Mouse (Mus musculus) embryonic facial prominence, embryonic 13.5 days (tissue): ENCODE data around the gene 1700021F05Rik. TPM values are rescaled to one million over a fixed set of nuclear protein-coding genes. Genes with fewer than 3 reads are reported as not detected.

Source experiments
- ATAC-seq: fragments of 200-750 bp; cut with Nextera tagmentation; 2 replicates; pipeline ENCODE4 v1.8.0; 2017; ENCODE audit warnings: low read depth; ENCODE audit not compliant: insufficient number of reproducible peaks, insufficient read depth, low FRiP score, low TSS enrichment
- H3K27ac ChIP-seq: fragments of 300-500 bp; sonication (generic); 2 replicates; pipeline ENCODE4 v1.5.1; 2015; ENCODE audit warnings: moderate library complexity, mild to moderate bottlenecking, inconsistent platforms
- H3K27me3 ChIP-seq: fragments of 300-500 bp; sonication (generic); 2 replicates; pipeline ENCODE4 v1.6.1; 2015; ENCODE audit warnings: mild to moderate bottlenecking, inconsistent platforms
- H3K36me3 ChIP-seq: fragments of 300-500 bp; sonication (generic); 2 replicates; pipeline ENCODE4 v1.6.1; 2015; ENCODE audit warnings: mild to moderate bottlenecking, inconsistent platforms
- H3K4me1 ChIP-seq: fragments of 300-500 bp; sonication (generic); 2 replicates; pipeline ENCODE4 v1.6.1; 2015; ENCODE audit warnings: inconsistent platforms
- H3K4me2 ChIP-seq: fragments of 300-500 bp; sonication (generic); 2 replicates; pipeline ENCODE4 v1.6.1; 2015; ENCODE audit warnings: moderate library complexity, mild to moderate bottlenecking, inconsistent platforms
- H3K4me3 ChIP-seq: fragments of 300-500 bp; sonication (generic); 2 replicates; pipeline ENCODE4 v1.5.1; 2015; ENCODE audit warnings: mild to moderate bottlenecking, inconsistent platforms
- H3K9ac ChIP-seq: fragments of 300-500 bp; sonication (generic); 2 replicates; pipeline ENCODE4 v1.6.1; 2015; ENCODE audit warnings: mild to moderate bottlenecking, inconsistent platforms
- H3K9me3 ChIP-seq: fragments of 300-500 bp; sonication (generic); 2 replicates; pipeline ENCODE4 v1.6.1; 2016; ENCODE audit warnings: inconsistent platforms
- WGBS: fragments of 180-500 bp; shearing (Covaris S2); methylation state at CpG from one replicate; pipeline ENCODE4 v1.1.7; 2015; ENCODE audit warnings: mixed read lengths; 5-methylcytosine and 5-hydroxymethylcytosine counted together
- polyA plus RNA-seq: library from polyadenylated mRNA; unstranded; fragments of >200 nt; fragmentation: Nextera tagmentation; extraction: Ambion mirVana; gene quantifications from 2 replicates; pipeline ENCODE4 v1.2.1, GENCODE M21; 2015

Gene 1700021F05Rik
- polyA plus RNA-seq, 1 experiment from 2014 or later: 66.0 TPM

DNA sequence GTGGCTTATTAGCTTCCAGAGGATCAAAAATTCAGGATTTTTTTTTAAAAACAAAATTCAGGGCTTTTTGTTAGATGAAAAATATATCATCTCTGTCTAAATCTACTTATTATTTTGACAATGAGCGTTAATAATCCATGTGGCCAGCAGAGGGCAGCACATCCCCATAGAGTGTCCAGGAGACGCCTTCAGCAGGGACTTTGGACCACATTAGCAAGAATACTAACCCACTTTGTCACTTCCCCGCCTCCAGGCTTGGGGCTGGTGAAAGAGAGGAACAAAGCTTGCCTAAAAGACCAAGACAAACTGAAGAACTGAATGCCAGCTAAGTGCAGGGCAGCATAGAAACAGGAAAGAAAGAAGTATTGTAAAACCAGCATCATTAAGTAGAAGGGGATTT, 34.2 kb upstream of the 1700021F05Rik start:
- H3K36me3 ChIP-seq: no peaks in the 10 kb centered on the region
- no peak overlapping the region for H3K4me3 ChIP-seq
- ATAC-seq: no peak
- no peak overlapping the region for H3K9ac ChIP-seq
- peaks cover 8% of the 10 kb centered on the region; the same call in 1 of the 2 replicates for H3K27me3 ChIP-seq
- no peak overlapping the region for H3K4me2 ChIP-seq
- H3K27ac ChIP-seq: no peak overlapping the region
- H3K9me3 ChIP-seq: peaks cover 7% of the 10 kb centered on the region; the same call in 1 of the 2 replicates
- under 1% methylated on average over 3 of the region's 3 CpGs for WGBS
- peaks cover 5% of the 10 kb centered on the region; the same call in 1 of the 2 replicates for H3K4me1 ChIP-seq

- H3K4me3 ChIP-seq: no peak overlapping the region
- peaks cover 5% of the 10 kb centered on the region; the same call in 1 of the 2 replicates for H3K4me1 ChIP-seq
- 77% methylated on average over 2 of the region's 2 CpGs for WGBS
- H3K27me3 ChIP-seq: peaks cover 8% of the 10 kb centered on the region; the same call in 1 of the 2 replicates
- ATAC-seq: no peak
- no peak overlapping the region for H3K4me2 ChIP-seq
- H3K27ac ChIP-seq: no peak overlapping the region
- H3K36me3 ChIP-seq: no peaks in the 10 kb centered on the region
- no peak overlapping the region for H3K9ac ChIP-seq
- peaks cover 7% of the 10 kb centered on the region; the same call in 1 of the 2 replicates for H3K9me3 ChIP-seq
Observed at GRCm38 (mm10) chr10:43574352-43574751, 33.6 kb upstream of the 1700021F05Rik start.

- no peaks in the 10 kb centered on the region for H3K36me3 ChIP-seq
- no peaks in the 10 kb centered on the region for H3K4me1 ChIP-seq
- no peaks in the 10 kb centered on the region for H3K9me3 ChIP-seq
- H3K27me3 ChIP-seq: no peaks in the 10 kb centered on the region
- no peak overlapping the region for H3K27ac ChIP-seq
- H3K4me3 ChIP-seq: no peak overlapping the region
- 90% methylated on average over 2 of the region's 2 CpGs for WGBS
- H3K9ac ChIP-seq: no peak overlapping the region
- ATAC-seq: no peak
- H3K4me2 ChIP-seq: no peak overlapping the region
Observed at GRCm38 (mm10) chr10:43561311-43561710, 20.5 kb upstream of the 1700021F05Rik start.

DNA sequence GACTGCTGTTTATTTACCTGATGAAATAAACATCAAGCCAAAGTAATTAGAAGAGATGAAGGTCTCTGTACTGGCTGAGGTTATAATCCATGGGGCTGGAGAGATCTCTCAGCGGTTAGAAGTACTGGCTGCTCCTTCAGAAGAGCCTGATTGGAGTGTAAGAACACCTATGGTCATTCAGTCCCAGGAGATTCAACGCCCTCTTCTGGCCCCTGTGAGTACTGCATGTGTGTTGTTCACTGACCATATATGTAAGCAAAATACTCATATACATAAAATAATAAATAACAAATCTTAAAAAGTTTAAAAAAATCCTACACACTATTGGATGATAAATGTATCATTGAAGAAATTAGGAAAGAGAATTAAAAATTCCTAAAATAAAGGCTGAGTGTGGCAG, 20.0 kb upstream of the 1700021F05Rik start:
- ATAC-seq: no peak
- no peaks in the 10 kb centered on the region for H3K36me3 ChIP-seq
- H3K4me3 ChIP-seq: no peak overlapping the region
- H3K4me2 ChIP-seq: no peak overlapping the region
- 37% methylated on average over 2 of the region's 2 CpGs for WGBS
- H3K4me1 ChIP-seq: no peaks in the 10 kb centered on the region
- H3K27ac ChIP-seq: no peak overlapping the region
- no peaks in the 10 kb centered on the region for H3K9me3 ChIP-seq
- no peak overlapping the region for H3K9ac ChIP-seq
- no peaks in the 10 kb centered on the region for H3K27me3 ChIP-seq

GRCm38 (mm10) chr10:43559313-43559712, 18.5 kb upstream of the 1700021F05Rik start:
- Histone ChIP-seq H3K27me3 (no peaks in the 10 kb centered on the region), H3K36me3 (no peaks in the 10 kb centered on the region), H3K4me2 (no peak overlapping the region), H3K4me1 (no peaks in the 10 kb centered on the region), H3K9ac (no peak overlapping the region), H3K27ac (no peak overlapping the region), H3K4me3 (no peak overlapping the region), H3K9me3 (no peaks in the 10 kb centered on the region)
- 77% methylated on average over 11 of the region's 11 CpGs for WGBS
- ATAC-seq: no peak

- Histone ChIP-seq H3K27ac (no peak overlapping the region), H3K9me3 (0 out of 2 replicates have a peak, but pooled peaks cover 5% of the 10 kb centered on the region), H3K4me3 (no peak overlapping the region), H3K36me3 (no peaks in the 10 kb centered on the region), H3K9ac (no peak overlapping the region), H3K4me1 (no peaks in the 10 kb centered on the region), H3K27me3 (no peaks in the 10 kb centered on the region), H3K4me2 (no peak overlapping the region)
- 88% methylated on average over 5 of the region's 5 CpGs for WGBS
- ATAC-seq: no peak
Observed at GRCm38 (mm10) chr10:43557630-43558165, 16.9 kb upstream of the 1700021F05Rik start.

- no peaks in the 10 kb centered on the region for H3K4me1 ChIP-seq
- H3K9me3 ChIP-seq: 0 out of 2 replicates have a peak, but pooled peaks cover 5% of the 10 kb centered on the region
- H3K27me3 ChIP-seq: no peaks in the 10 kb centered on the region
- H3K36me3 ChIP-seq: no peaks in the 10 kb centered on the region
- H3K4me2 ChIP-seq: no peak overlapping the region
- H3K9ac ChIP-seq: no peak overlapping the region
- H3K4me3 ChIP-seq: no peak overlapping the region
- no peak for ATAC-seq
- WGBS: 19% methylated on average over 3 of the region's 3 CpGs
- no peak overlapping the region for H3K27ac ChIP-seq
Observed at GRCm38 (mm10) chr10:43551388-43551787, 10.6 kb upstream of the 1700021F05Rik start.

DNA sequence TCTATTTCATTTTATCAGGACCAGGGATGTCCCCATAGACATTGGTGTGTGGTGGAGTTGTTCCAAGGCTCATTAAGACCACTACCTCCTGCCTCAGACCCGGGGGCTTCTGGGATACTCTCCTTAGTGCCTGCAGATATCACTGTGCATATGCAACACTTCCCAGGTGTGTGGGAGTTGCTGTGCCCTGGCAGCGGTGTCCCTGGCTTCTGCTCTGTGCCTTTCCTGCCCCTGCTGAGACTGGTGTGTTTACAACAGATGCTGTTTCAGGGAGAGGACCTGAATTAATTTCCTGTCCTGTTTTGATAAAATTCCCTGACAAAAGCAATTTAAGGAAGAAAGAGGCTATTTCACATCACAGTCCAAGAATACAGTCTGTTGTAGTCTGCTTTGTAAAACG, 10.1 kb upstream of the 1700021F05Rik start:
- no peak for ATAC-seq
- 28% methylated on average over 3 of the region's 3 CpGs for WGBS
- 0 out of 2 replicates have a peak, but pooled peaks cover 5% of the 10 kb centered on the region for H3K9me3 ChIP-seq

GRCm38 (mm10) chr10:43549411-43549810, 8.6 kb upstream of the 1700021F05Rik start:
- Histone ChIP-seq H3K27me3 (no peaks in the 10 kb centered on the region), H3K9ac (no peak overlapping the region), H3K27ac (no peak overlapping the region), H3K4me1 (no peaks in the 10 kb centered on the region), H3K36me3 (no peaks in the 10 kb centered on the region), H3K9me3 (0 out of 2 replicates have a peak, but pooled peaks cover 5% of the 10 kb centered on the region), H3K4me3 (no peak overlapping the region), H3K4me2 (no peak overlapping the region)
- 55% methylated on average over 5 of the region's 5 CpGs for WGBS
- no peak for ATAC-seq

More for the DNA sequence above, 10.1 kb upstream of the 1700021F05Rik start:
- H3K27ac ChIP-seq: no peak overlapping the region
- 0 out of 2 replicates have a peak overlapping the region, but pooled peaks have one; percentile 4 for H3K9ac ChIP-seq
- H3K27me3 ChIP-seq: no peaks in the 10 kb centered on the region
- no peak overlapping the region for H3K4me3 ChIP-seq
- no peak overlapping the region for H3K4me2 ChIP-seq
- H3K4me1 ChIP-seq: no peaks in the 10 kb centered on the region
- no peaks in the 10 kb centered on the region for H3K36me3 ChIP-seq

DNA sequence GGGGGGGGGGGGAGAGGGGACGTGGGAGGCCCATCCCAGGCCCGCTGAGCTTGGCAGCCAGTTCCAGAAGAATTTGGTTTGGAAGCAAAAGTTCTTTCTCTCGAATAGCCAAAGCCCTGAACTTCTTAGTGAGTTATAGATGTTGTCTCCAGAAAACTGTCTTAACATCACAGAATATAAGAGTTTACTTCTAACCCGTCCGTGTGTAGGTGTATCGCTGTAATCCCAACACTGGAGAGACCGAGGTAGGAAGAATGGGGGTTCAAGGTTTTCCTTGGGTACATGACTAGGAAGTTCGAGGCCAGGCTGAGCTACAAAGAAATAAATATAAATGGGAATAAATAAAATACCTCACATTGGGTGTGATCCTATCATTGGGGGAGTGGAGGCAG, 355 bp upstream of the 1700021F05Rik start:
- H3K4me2 ChIP-seq: peak overlapping the region; percentile 70

GRCm38 (mm10) chr10:43539746-43540310, 966 bp downstream of the 1700021F05Rik start:
- peak overlapping the region; percentile 51; the same call in 1 of the 2 replicates for H3K27ac ChIP-seq
- peak overlapping the region; percentile 70 for H3K4me2 ChIP-seq
- peaks cover 17% of the 10 kb centered on the region for H3K4me1 ChIP-seq
- ATAC-seq: no peak
- no peaks in the 10 kb centered on the region for H3K9me3 ChIP-seq
- H3K36me3 ChIP-seq: peaks cover 12% of the 10 kb centered on the region
- H3K9ac ChIP-seq: peak overlapping the region; percentile 94
- 14% methylated on average over 12 of the region's 12 CpGs for WGBS
- H3K27me3 ChIP-seq: no peaks in the 10 kb centered on the region
- H3K4me3 ChIP-seq: peak overlapping the region; percentile 85

More for the DNA sequence above, 355 bp upstream of the 1700021F05Rik start:
- no peaks in the 10 kb centered on the region for H3K27me3 ChIP-seq
- H3K9ac ChIP-seq: no peak overlapping the region
- H3K9me3 ChIP-seq: no peaks in the 10 kb centered on the region
- H3K36me3 ChIP-seq: peaks cover 4% of the 10 kb centered on the region
- H3K4me3 ChIP-seq: peak overlapping the region; percentile 85
- 50% methylated on average over 7 of the region's 8 CpGs for WGBS
- ATAC-seq: no peak
- peaks cover 17% of the 10 kb centered on the region for H3K4me1 ChIP-seq
- H3K27ac ChIP-seq: no peak overlapping the region

DNA sequence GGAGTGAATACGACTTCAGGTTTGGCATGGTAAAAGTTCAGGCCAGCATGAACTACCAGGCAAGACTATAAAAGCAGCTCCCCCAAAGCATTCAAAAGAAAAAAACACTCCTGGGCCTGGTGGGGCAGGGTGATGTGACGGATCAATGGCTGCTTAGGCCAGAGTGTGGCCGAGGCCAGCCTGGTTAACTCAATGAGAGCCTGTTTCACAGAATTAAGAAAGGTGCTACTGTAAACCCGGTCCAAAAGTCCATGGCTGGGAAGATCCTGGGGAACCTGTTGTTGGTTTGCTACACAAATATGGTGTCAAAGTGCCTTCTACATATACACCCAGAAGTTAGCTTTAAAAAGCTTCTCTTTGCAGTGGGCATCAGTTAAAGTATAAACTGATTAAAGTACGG, 2.0 kb downstream of the 1700021F05Rik start:
- no peaks in the 10 kb centered on the region for H3K9me3 ChIP-seq
- H3K36me3 ChIP-seq: peaks cover 12% of the 10 kb centered on the region
- H3K27ac ChIP-seq: no peak overlapping the region
- no peaks in the 10 kb centered on the region for H3K27me3 ChIP-seq
- 0 out of 2 replicates have a peak overlapping the region, but pooled peaks have one; percentile 11 for H3K9ac ChIP-seq
- WGBS: 89% methylated on average over 5 of the region's 5 CpGs
- H3K4me2 ChIP-seq: no peak overlapping the region
- no peak for ATAC-seq
- no peak overlapping the region for H3K4me3 ChIP-seq
- H3K4me1 ChIP-seq: peaks cover 17% of the 10 kb centered on the region
